ENCODE assay signal across 11 mouse cellular contexts in genomic region chr6:52316413-52317184, GRCm38 (mm10). TPM values are rescaled to one million over a fixed set of nuclear protein-coding genes. Genes with fewer than 3 reads are reported as not detected.
DNase-seq lines count a peak whose midpoint lies in the region; ATAC-seq and TF ChIP-seq lines count a peak whose summit lies in the region.
"Had no signal": no experiment of that assay in that cellular context is flagged by ENCODE, and none has a peak within 500 bp of the region (broad histone marks: within the 10 kb centered on the region; RNA-seq: fewer than 3 reads in every experiment).

No protein-coding gene starts in this region.

- peaks cover 98% of the 10 kb centered on the region for H3K27me3 ChIP-seq in lung, embryonic 14.5 days (ENCODE audit: insufficient read depth, low read length)
- peaks cover 97% of the 10 kb centered on the region for H3K27me3 ChIP-seq in forebrain, embryonic 12.5 days
- H3K27me3 ChIP-seq in limb, embryonic 10.5 days (ENCODE audit: low read depth, poor library complexity, severe bottlenecking): peaks cover 100% of the 10 kb centered on the region
- H3K27me3 ChIP-seq in neural tube, embryonic 14.5 days (ENCODE audit: control insufficient read depth, insufficient read depth, low read length): peaks cover 64% of the 10 kb centered on the region

- H3K27ac ChIP-seq in lung, embryonic 14.5 days (ENCODE audit: low read depth): no peak overlapping the region
- no peak overlapping the region for H3K27ac ChIP-seq in forebrain, embryonic 12.5 days
- H3K27ac ChIP-seq in limb, embryonic 10.5 days: peak overlapping the region; percentile 76
- no peak overlapping the region for H3K27ac ChIP-seq in neural tube, embryonic 14.5 days (ENCODE audit: low read depth, low read length)
- H3K27ac ChIP-seq in left cerebral cortex, adult 2 months: no peak overlapping the region

- DNase-seq in lung, embryonic 14.5 days: peak; percentile 40
- DNase-seq in lung, postnatal 36 days: no peak
- DNase-seq in limb, embryonic 10.5 days (ENCODE audit: low spot score): peak; percentile 67
- no peak for DNase-seq in frontal cortex, adult 2 months (ENCODE audit: extremely low spot score in 1 of 2, low spot score in 1 of 2)
- no peak for DNase-seq in gastrocnemius, postnatal 25 days
- DNase-seq in left cerebral cortex, adult 2 months (ENCODE audit: extremely low spot score in 1 of 2, low spot score in 2 of 2): no peak
- DNase-seq: lung, postnatal 14 days; thymus, postnatal 25 days had no signal

- H3K4me3 ChIP-seq in lung, embryonic 14.5 days (ENCODE audit: low read depth, low read length): peak overlapping the region; percentile 35
- H3K4me3 ChIP-seq in forebrain, embryonic 12.5 days (replicated peaks): peak overlapping the region; percentile 31
- H3K4me3 ChIP-seq in limb, embryonic 10.5 days: peak overlapping the region; percentile 46
- peak overlapping the region; percentile 10; the same call in 1 of the 2 replicates for H3K4me3 ChIP-seq in neural tube, embryonic 14.5 days (ENCODE audit: low read depth, low read length)
- H3K4me3 ChIP-seq in left cerebral cortex, adult 2 months: no peak overlapping the region
- H3K4me3 ChIP-seq: erythroblast, embryonic 14.5 days had no signal

- H3K36me3 ChIP-seq in lung, embryonic 14.5 days (ENCODE audit: insufficient read depth): no peaks in the 10 kb centered on the region
- H3K36me3 ChIP-seq in forebrain, embryonic 12.5 days (replicated peaks): no peaks in the 10 kb centered on the region
- no peaks in the 10 kb centered on the region for H3K36me3 ChIP-seq in limb, embryonic 10.5 days
- H3K36me3 ChIP-seq in neural tube, embryonic 14.5 days (ENCODE audit: control insufficient read depth, insufficient read depth, low read length): no peaks in the 10 kb centered on the region

- intact Hi-C loops in left cerebral cortex, adult 2 months (cut with DNase I): loop anchor here (5.0 kb wide), 1 partner anchor 1139 kb away; no protein-coding TSS in a partner anchor

- H3K9me3 ChIP-seq in lung, embryonic 14.5 days (ENCODE audit: low read depth, low read length): no peaks in the 10 kb centered on the region
- no peaks in the 10 kb centered on the region for H3K9me3 ChIP-seq in forebrain, embryonic 12.5 days
- H3K9me3 ChIP-seq in limb, embryonic 10.5 days (replicated peaks): no peaks in the 10 kb centered on the region
- no peaks in the 10 kb centered on the region for H3K9me3 ChIP-seq in neural tube, embryonic 14.5 days (ENCODE audit: control insufficient read depth, low read length)

- TF ChIP-seq CTCF in lung, embryonic 14.5 days (IDR thresholded peaks at IDR 0.05; ENCODE audit: low read depth): no peak
- TF ChIP-seq CTCF in left cerebral cortex, adult 2 months (IDR thresholded peaks at IDR 0.05): no peak

- H3K4me1 ChIP-seq in lung, embryonic 14.5 days (ENCODE audit: insufficient read depth): 0 out of 2 replicates have a peak, but pooled peaks cover 8% of the 10 kb centered on the region
- peaks cover 7% of the 10 kb centered on the region for H3K4me1 ChIP-seq in forebrain, embryonic 12.5 days
- peaks cover 69% of the 10 kb centered on the region for H3K4me1 ChIP-seq in limb, embryonic 10.5 days
- 0 out of 2 replicates have a peak, but pooled peaks cover 5% of the 10 kb centered on the region for H3K4me1 ChIP-seq in neural tube, embryonic 14.5 days (ENCODE audit: control insufficient read depth, insufficient read depth, low read length)

- 3% methylated on average over 76 of the region's 81 CpGs for WGBS in lung, embryonic 14.5 days
- WGBS in forebrain, embryonic 12.5 days: under 1% methylated on average over 65 of the region's 81 CpGs
- WGBS in limb, embryonic 10.5 days: 8% methylated on average over 80 of the region's 81 CpGs
- 3% methylated on average over 72 of the region's 81 CpGs for WGBS in neural tube, embryonic 14.5 days

- ATAC-seq in lung, embryonic 14.5 days (ENCODE audit: insufficient read depth): 0 out of 2 replicates have a peak, but pooled peaks have one; percentile 22
- ATAC-seq in forebrain, embryonic 12.5 days (ENCODE audit: low FRiP score): no peak
- no peak for ATAC-seq in neural tube, embryonic 14.5 days (ENCODE audit: low read depth)

- no peak overlapping the region; the same call in 1 of the 2 replicates for H3K9ac ChIP-seq in lung, embryonic 14.5 days
- no peak overlapping the region for H3K9ac ChIP-seq in forebrain, embryonic 12.5 days
- 0 out of 2 replicates have a peak overlapping the region, but pooled peaks have one; percentile 21 for H3K9ac ChIP-seq in neural tube, embryonic 14.5 days (replicated peaks; ENCODE audit: low read depth, low read length)

- peak overlapping the region; percentile 60 for H3K4me2 ChIP-seq in lung, embryonic 14.5 days
- H3K4me2 ChIP-seq in forebrain, embryonic 12.5 days: peak overlapping the region; percentile 43
- H3K4me2 ChIP-seq in neural tube, embryonic 14.5 days (ENCODE audit: low read depth, low read length): peak overlapping the region; percentile 33

RNA-seq across cellular contexts. Expression of gene Evx1, which starts 3.3 kb away (rescaled TPM):
- not detected in 2 replicates for polyA plus RNA-seq in lung, embryonic 14.5 days (2014; fragmentation: Nextera tagmentation; extraction: Ambion mirVana)
- polyA plus RNA-seq in forebrain, embryonic 12.5 days (2016; fragmentation: Nextera tagmentation; extraction: Ambion mirVana): not detected in 2 replicates
- 1.4 and 3.7 TPM in 2 replicates for polyA plus RNA-seq in limb, embryonic 10.5 days (2016; fragmentation: Nextera tagmentation; extraction: Ambion mirVana)
- polyA plus RNA-seq in neural tube, embryonic 14.5 days (2014; fragmentation: Nextera tagmentation; extraction: Ambion mirVana): 0.70 and 0.71 TPM in 2 replicates
- polyA plus RNA-seq in frontal cortex, adult 2 months (2012; rRNA removed): not detected in 2 replicates
- total RNA-seq in gastrocnemius, postnatal 25 days (2021): not detected
- not detected for total RNA-seq in left cerebral cortex, adult 2 months (2021)
- polyA plus RNA-seq: erythroblast, embryonic 14.5 days had no signal

RNA-seq across cellular contexts. Expression of gene Hoxa13, which starts 55.9 kb away (rescaled TPM):
- not detected in 2 replicates for polyA plus RNA-seq in lung, embryonic 14.5 days (2014; fragmentation: Nextera tagmentation; extraction: Ambion mirVana)
- not detected in 2 replicates for polyA plus RNA-seq in forebrain, embryonic 12.5 days (2016; fragmentation: Nextera tagmentation; extraction: Ambion mirVana)
- 2.7 and 11.1 TPM in 2 replicates for polyA plus RNA-seq in limb, embryonic 10.5 days (2016; fragmentation: Nextera tagmentation; extraction: Ambion mirVana)
- polyA plus RNA-seq in neural tube, embryonic 14.5 days (2014; fragmentation: Nextera tagmentation; extraction: Ambion mirVana): not detected in 2 replicates
- polyA plus RNA-seq in frontal cortex, adult 2 months (2012; rRNA removed): not detected in 2 replicates
- total RNA-seq in gastrocnemius, postnatal 25 days (2021): 1 to 10 TPM in 1 of 2 experiments, under 1 TPM in 1; 0.48 to 2.1 TPM
- total RNA-seq in left cerebral cortex, adult 2 months (2021): not detected
- polyA plus RNA-seq: erythroblast, embryonic 14.5 days had no signal

Comparison
In these comparisons a context has a peak if more than half of its experiments do, and no peak if none do; other contexts are left out.
1. DNase-seq: peak in lung, embryonic 14.5 days (single experiment) and limb, embryonic 10.5 days (single experiment); none in lung, postnatal 36 days (single experiment), frontal cortex, adult 2 months (0 of 2), gastrocnemius, postnatal 25 days (single experiment) and left cerebral cortex, adult 2 months (0 of 2).
2. Peak in every context shown above with its lines, with median percentiles within 50 percentile points of each other: H3K4me2 ChIP-seq.